Mouse (Mus musculus) liver, adult 2 months (tissue): ENCODE results near the gene Sp140. TPM values are rescaled to one million over a fixed set of nuclear protein-coding genes. Genes with fewer than 3 reads are reported as not detected.

Experiments used
- DNase-seq: peaks from one replicate; pipeline ENCODE4 v3.0.0-alpha.2; 2011; ENCODE audit warnings: low read depth, low spot score; ENCODE audit errors: extremely low read depth
- H3K27ac ChIP-seq: fragments of 200-500 bp; replicated peaks from 2 replicates; pipeline ENCODE4 v1.5.1; 2012; ENCODE audit warnings: low read depth, mild to moderate bottlenecking, control low read depth, inconsistent platforms, low read length; ENCODE audit not compliant: insufficient read depth
- H3K27me3 ChIP-seq: fragments of 200-500 bp; 2 replicates; pipeline ENCODE4 v1.6.1; 2012; ENCODE audit warnings: mild to moderate bottlenecking, moderate library complexity, low read length, inconsistent platforms; ENCODE audit not compliant: control insufficient read depth, insufficient read depth
- H3K36me3 ChIP-seq: fragments of 200-500 bp; 2 replicates; pipeline ENCODE4 v1.6.1; 2012; ENCODE audit warnings: low read length, inconsistent platforms; ENCODE audit not compliant: control insufficient read depth, insufficient read depth
- H3K4me1 ChIP-seq: fragments of 200-500 bp; 2 replicates; pipeline ENCODE4 v1.6.1; 2011; ENCODE audit warnings: low read length; ENCODE audit not compliant: control insufficient read depth, insufficient read depth
- H3K4me3 ChIP-seq: fragments of 200-500 bp; 2 replicates; pipeline ENCODE4 v1.5.1; 2011; ENCODE audit warnings: low read depth, mild to moderate bottlenecking, control low read depth, low read length, moderate library complexity; ENCODE audit not compliant: insufficient read depth
- H3K79me2 ChIP-seq: fragments of 200-500 bp; 2 replicates; pipeline ENCODE4 v1.6.1; 2012; ENCODE audit warnings: inconsistent platforms, mild to moderate bottlenecking, low read length, moderate library complexity; ENCODE audit not compliant: control insufficient read depth, insufficient read depth
- H3K9ac ChIP-seq: fragments of 200-500 bp; 2 replicates; pipeline ENCODE4 v1.6.1; 2012; ENCODE audit warnings: low read depth, mild to moderate bottlenecking, control low read depth, inconsistent platforms, low read length
- CTCF ChIP-seq: fragments of 200-500 bp; IDR thresholded peaks from 2 replicates; pipeline ENCODE4 v1.5.1; 2011; ENCODE audit warnings: low read depth, low read length, control low read depth
- POLR2A ChIP-seq: fragments of 200-500 bp; IDR thresholded peaks from 2 replicates; pipeline ENCODE4 v1.6.1; 2011; ENCODE audit warnings: low read length, control low read depth; ENCODE audit not compliant: insufficient read depth; ENCODE audit errors: extremely low read depth
- WGBS: fragments of 180-500 bp; shearing (Covaris S2); methylation state at CpG from one replicate; pipeline ENCODE4 v1.1.7; 2018; 5-methylcytosine and 5-hydroxymethylcytosine counted together
- polyA plus RNA-seq: library from polyadenylated mRNA; depleted of rRNA; stranded (reverse); fragments of >200 nt; gene quantifications from 2 replicates; pipeline ENCODE4 v1.2.3, GENCODE M21; 2012; rRNA removed
- total RNA-seq: library from RNA; depleted of rRNA; stranded (reverse); fragments of >200 nt; gene quantifications from 2 replicates; pipeline ENCODE4 v1.2.3, GENCODE M21; 2014; rRNA removed

The Sp140 gene
- total and polyA plus RNA-seq, 2 experiments = 1.3 to 4.9 TPM

DNA sequence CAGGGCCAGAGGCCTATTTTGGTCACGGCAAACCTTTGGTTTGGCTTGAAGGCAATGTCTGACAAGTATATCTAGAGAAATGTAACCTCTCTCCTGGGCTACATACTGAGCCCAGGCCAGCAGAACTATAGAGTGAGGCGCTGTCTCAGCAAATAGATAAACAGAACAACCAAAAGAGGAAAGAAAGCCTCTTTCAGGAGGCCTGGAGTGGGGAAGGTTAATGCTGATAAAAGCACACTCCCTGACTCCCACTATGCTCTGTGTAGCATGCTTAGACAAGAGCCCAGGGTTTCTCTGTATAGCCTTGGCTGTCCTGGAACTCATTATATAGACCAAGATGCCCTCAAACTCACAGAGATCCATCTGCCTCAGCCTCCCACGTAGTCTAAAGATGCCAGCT, 93.1 kb downstream of the Sp140 start:
- H3K9ac ChIP-seq = no peak overlapping the region
- TF ChIP-seq POLR2A (no peak), CTCF (no peak)
- H3K36me3 ChIP-seq = peaks cover 2% of the 10 kb centered on the region; the same call in 1 of the 2 replicates
- no peak overlapping the region for H3K4me3 ChIP-seq
- H3K27ac ChIP-seq = no peak overlapping the region
- H3K79me2 ChIP-seq = no peaks in the 10 kb centered on the region
- WGBS = 64% methylated on average over 3 of the region's 3 CpGs
- no peaks in the 10 kb centered on the region for H3K27me3 ChIP-seq
- DNase-seq = no peak
- H3K4me1 ChIP-seq = no peaks in the 10 kb centered on the region

Other genes with a start within 250 kb of the Sp140 start
- gene G530012D18Rik, start 24.7 kb upstream of the Sp140 start, total RNA-seq = not detected in 2 replicates
- not detected in 2 replicates for gene G530012D18Rik, start 24.7 kb upstream of the Sp140 start, polyA plus RNA-seq
- gene Sp110, start 1.6 kb upstream of the Sp140 start, total RNA-seq = 2.5 and 2.6 TPM in 2 replicates
- 1.4 and 2.6 TPM in 2 replicates for gene Sp110, start 1.6 kb upstream of the Sp140 start, polyA plus RNA-seq
- gene Sp100, start 49.6 kb downstream of the Sp140 start, total RNA-seq = 12.6 and 14.6 TPM in 2 replicates
- 2.8 and 3.2 TPM in 2 replicates for gene Sp100, start 49.6 kb downstream of the Sp140 start, polyA plus RNA-seq
- 0.37 and 1.5 TPM in 2 replicates for gene A630001G21Rik, start 178.3 kb downstream of the Sp140 start, total RNA-seq
- gene A630001G21Rik, start 178.3 kb downstream of the Sp140 start, polyA plus RNA-seq = 0.36 and 0.77 TPM in 2 replicates
- 51.5 and 54.0 TPM in 2 replicates for gene Cab39, start 193.1 kb downstream of the Sp140 start, total RNA-seq
- gene Cab39, start 193.1 kb downstream of the Sp140 start, polyA plus RNA-seq = 17.5 and 18.0 TPM in 2 replicates